Mouse (Mus musculus) MEL (cell line): ENCODE measurements around the gene Tnrc6c. TPM values are rescaled to one million over a fixed set of nuclear protein-coding genes. Genes with fewer than 3 reads are reported as not detected.

Source experiments
- DNase-seq: peaks from one replicate; pipeline ENCODE4 v3.0.0; 2011; ENCODE audit warnings: low read depth, low spot score
- H3K27ac ChIP-seq: 2 replicates; pipeline ENCODE4 v1.5.1; 2012; ENCODE audit warnings: low read depth, mild to moderate bottlenecking, control low read depth, low read length, moderate library complexity; ENCODE audit not compliant: control insufficient read depth
- H3K27me3 ChIP-seq, 2 experiments: fragments of 150-350 bp in 1 of 2; sonication (generic) in 1 of 2; 2 replicates each; pipeline ENCODE4 v1.6.1; 2012; ENCODE audit warnings: low read length in 2 of 2, mild to moderate bottlenecking in 2 of 2, improper control_type of control experiment in 1 of 2, moderate library complexity in 1 of 2; ENCODE audit not compliant: insufficient read depth in 2 of 2, control insufficient read depth in 1 of 2
- H3K36me3 ChIP-seq, 2 experiments: 2 replicates each; pipeline ENCODE4 v1.6.1; 2012 to 2014; ENCODE audit warnings: low read length in 2 of 2, improper control_type of control experiment in 1 of 2, inconsistent platforms in 1 of 2, mild to moderate bottlenecking in 1 of 2; ENCODE audit not compliant: insufficient read depth in 2 of 2, control insufficient read depth in 1 of 2
- H3K4me1 ChIP-seq, 2 experiments: fragments of 150-350 bp in 1 of 2; sonication (generic) in 1 of 2; 2 replicates each; pipeline ENCODE4 v1.6.1; 2012; ENCODE audit warnings: low read length in 2 of 2, improper control_type of control experiment in 1 of 2, mild to moderate bottlenecking in 1 of 2; ENCODE audit not compliant: insufficient read depth in 2 of 2, control insufficient read depth in 1 of 2
- H3K4me3 ChIP-seq, 2 experiments: fragments of 150-350 bp in 1 of 2; sonication (generic) in 1 of 2; 2 replicates each; pipeline ENCODE4 v1.5.1; 2012; ENCODE audit warnings: low read depth in 2 of 2, low read length in 2 of 2, mild to moderate bottlenecking in 2 of 2, moderate library complexity in 2 of 2, control low read depth in 1 of 2, improper control_type of control experiment in 1 of 2; ENCODE audit not compliant: control insufficient read depth in 1 of 2, insufficient read depth in 1 of 2
- H3K79me2 ChIP-seq: 2 replicates; pipeline ENCODE4 v1.6.1; 2012; ENCODE audit warnings: mild to moderate bottlenecking, low read length, moderate library complexity; ENCODE audit not compliant: control insufficient read depth, poor library complexity, insufficient read depth
- H3K9ac ChIP-seq: 2 replicates; pipeline ENCODE4 v1.6.1; 2012; ENCODE audit warnings: low read depth, mild to moderate bottlenecking, control low read depth, low read length, moderate library complexity; ENCODE audit not compliant: control insufficient read depth, poor library complexity, severe bottlenecking
- H3K9me3 ChIP-seq: fragments of 150-350 bp; sonication (generic); replicated peaks from 2 replicates; pipeline ENCODE4 v1.6.1; 2012; ENCODE audit warnings: mild to moderate bottlenecking, low read length, improper control_type of control experiment, moderate library complexity; ENCODE audit not compliant: insufficient read depth
- BHLHE40 ChIP-seq: IDR thresholded peaks from 2 replicates; pipeline ENCODE4 v1.6.1; 2012; ENCODE audit warnings: low read depth, mild to moderate bottlenecking, inconsistent platforms, low read length, improper control_type of control experiment, borderline replicate concordance
- CHD1 ChIP-seq: IDR thresholded peaks from 2 replicates; pipeline ENCODE4 v1.6.1; 2012; ENCODE audit warnings: low read depth, mild to moderate bottlenecking, inconsistent platforms, low read length, improper control_type of control experiment
- EP300 ChIP-seq, 2 experiments: IDR thresholded peaks; 2 replicates each; pipeline ENCODE4 v1.6.1; 2011; ENCODE audit warnings: improper control_type of control experiment in 2 of 2, low read length in 2 of 2, low read depth in 1 of 2, mild to moderate bottlenecking in 1 of 2
- ETS1 ChIP-seq: IDR thresholded peaks from 2 replicates; pipeline ENCODE4 v1.6.1; 2012; ENCODE audit warnings: low read depth, mild to moderate bottlenecking, inconsistent platforms, low read length, improper control_type of control experiment, moderate library complexity
- GATA1 ChIP-seq: IDR thresholded peaks from 2 replicates; pipeline ENCODE4 v1.6.1; 2011; ENCODE audit warnings: low read depth, low read length, improper control_type of control experiment
- KAT2A ChIP-seq: conservative IDR thresholded peaks from 2 replicates; pipeline ENCODE4 v1.6.1; 2012; ENCODE audit warnings: low read depth, low read length, improper control_type of control experiment, inconsistent platforms
- MAFK ChIP-seq: IDR thresholded peaks from 2 replicates; pipeline ENCODE4 v1.6.1; 2011; ENCODE audit warnings: low read depth, mild to moderate bottlenecking, low read length, improper control_type of control experiment, borderline replicate concordance
- MAX ChIP-seq: IDR thresholded peaks from 2 replicates; pipeline ENCODE4 v1.6.1; 2011; ENCODE audit warnings: low read length, improper control_type of control experiment
- MAZ ChIP-seq: IDR thresholded peaks from 2 replicates; pipeline ENCODE4 v1.6.1; 2012; ENCODE audit warnings: low read depth, mild to moderate bottlenecking, inconsistent platforms, low read length, improper control_type of control experiment
- MXI1 ChIP-seq: IDR thresholded peaks from 2 replicates; pipeline ENCODE4 v1.6.1; 2011; ENCODE audit warnings: mild to moderate bottlenecking, low read depth, low read length, improper control_type of control experiment
- MYB ChIP-seq: IDR thresholded peaks from 2 replicates; pipeline ENCODE4 v1.6.1; 2011; ENCODE audit warnings: mild to moderate bottlenecking, low read depth, low read length, improper control_type of control experiment
- NELFE ChIP-seq: IDR thresholded peaks from 2 replicates; pipeline ENCODE4 v1.6.1; 2011; ENCODE audit warnings: low read depth, low read length, improper control_type of control experiment
- NRF1 ChIP-seq: IDR thresholded peaks from 2 replicates; pipeline ENCODE4 v1.6.1; 2014; ENCODE audit warnings: low read depth, mild to moderate bottlenecking, inconsistent platforms, low read length, improper control_type of control experiment, moderate library complexity; ENCODE audit not compliant: poor library complexity, insufficient read depth, severe bottlenecking
- POLR2A ChIP-seq, 2 experiments: IDR thresholded peaks; 2 replicates each; pipeline ENCODE4 v1.6.1; 2011 to 2012; ENCODE audit warnings: low read length in 2 of 2, mild to moderate bottlenecking in 2 of 2, control low read depth in 1 of 2, improper control_type of control experiment in 1 of 2, low read depth in 1 of 2, moderate library complexity in 1 of 2; ENCODE audit not compliant: control insufficient read depth in 1 of 2, insufficient read depth in 1 of 2, poor library complexity in 1 of 2
- POLR2AphosphoS5 ChIP-seq: IDR thresholded peaks from 2 replicates; pipeline ENCODE4 v1.6.1; 2012; ENCODE audit warnings: low read depth, borderline replicate concordance, mild to moderate bottlenecking, inconsistent platforms, low read length, moderate library complexity, mixed read lengths
- RCOR1 ChIP-seq: IDR thresholded peaks from 2 replicates; pipeline ENCODE4 v1.6.1; 2012; ENCODE audit warnings: low read depth, mild to moderate bottlenecking, inconsistent platforms, low read length, improper control_type of control experiment
- SMC3 ChIP-seq: IDR thresholded peaks from 2 replicates; pipeline ENCODE4 v1.6.1; 2011; ENCODE audit warnings: low read depth, low read length, improper control_type of control experiment
- TAL1 ChIP-seq: IDR thresholded peaks from 2 replicates; pipeline ENCODE4 v1.6.1; 2012; ENCODE audit warnings: mild to moderate bottlenecking, inconsistent platforms, low read length, moderate library complexity, mixed read lengths
- TBP ChIP-seq: IDR thresholded peaks from 2 replicates; pipeline ENCODE4 v1.8.0; 2011; ENCODE audit warnings: low read depth, low read length, improper control_type of control experiment
- USF2 ChIP-seq, 2 experiments: IDR thresholded peaks; 2 replicates each; pipeline ENCODE4 v1.6.1; 2011 to 2012; ENCODE audit warnings: improper control_type of control experiment in 2 of 2, low read length in 2 of 2, borderline replicate concordance in 1 of 2, inconsistent platforms in 1 of 2, low read depth in 1 of 2, mild to moderate bottlenecking in 1 of 2; ENCODE audit not compliant: insufficient read depth in 1 of 2
- ZC3H11A ChIP-seq: IDR thresholded peaks from 2 replicates; pipeline ENCODE4 v1.6.1; 2012; ENCODE audit warnings: low read depth, mild to moderate bottlenecking, inconsistent platforms, low read length, improper control_type of control experiment
- ZNF384 ChIP-seq: IDR thresholded peaks from 2 replicates; pipeline ENCODE4 v1.6.1; 2012; ENCODE audit warnings: low read depth, mild to moderate bottlenecking, inconsistent platforms, low read length, improper control_type of control experiment
- polyA plus RNA-seq, 2 experiments: library from polyadenylated mRNA; stranded (reverse) in 1 of 2; unstranded in 1 of 2; fragments of >175 nt in 1 of 2; fragments of >200 nt in 1 of 2; gene quantifications; 2 replicates each; pipeline versions ENCODE4 v1.2.1 to v1.2.4; 2012; ENCODE audit warnings: low replicate concordance in 2 of 2, low read depth in 1 of 2; ENCODE audit not compliant: insufficient read length in 2 of 2, insufficient read depth in 1 of 2, missing spikeins in 1 of 2
- total RNA-seq: library from RNA; depleted of rRNA; stranded (reverse); fragments of 300-350 nt; gene quantifications from 2 replicates; pipeline ENCODE4 v1.2.3, GENCODE M21; 2012

The Tnrc6c gene
- total and polyA plus RNA-seq, 3 experiments: 16.0 to 19.1 TPM; not detected in 1

GRCm38 (mm10) chr11:117770407-117770806 is 116.3 kb downstream of the Tnrc6c start:
- H3K27ac ChIP-seq: no peak overlapping the region
- H3K9me3 ChIP-seq: no peaks in the 10 kb centered on the region
- no peaks in the 10 kb centered on the region for H3K79me2 ChIP-seq
- no peaks in the 10 kb centered on the region for H3K4me1 ChIP-seq
- H3K27me3 ChIP-seq: no peaks in the 10 kb centered on the region
- TF ChIP-seq SMC3 (no peak), NRF1 (no peak), CHD1 (no peak), POLR2AphosphoS5 (no peak), POLR2A (IDR thresholded peaks at IDR 0.05; ENCODE audit: control insufficient read depth in 1 of 2, insufficient read depth in 1 of 2, low read depth in 1 of 2, low read length in 2 of 2, poor library complexity in 1 of 2) (no peak), NELFE (no peak), ZNF384 (no peak), GATA1 (no peak), MAZ (no peak), MAX (no peak), ZC3H11A (no peak), MYB (no peak), TBP (no peak), BHLHE40 (no peak), RCOR1 (no peak), TAL1 (no peak), KAT2A (no peak), ETS1 (no peak)
- H3K36me3 ChIP-seq: no peaks in the 10 kb centered on the region; a peak in 2 of 4 replicates
- H3K4me3 ChIP-seq: no peak overlapping the region
- no peak for DNase-seq
- H3K9ac ChIP-seq: no peak overlapping the region

- H3K4me1 ChIP-seq: no peaks in the 10 kb centered on the region
- no peak overlapping the region for H3K9ac ChIP-seq
- H3K27me3 ChIP-seq: no peaks in the 10 kb centered on the region
- H3K79me2 ChIP-seq: no peaks in the 10 kb centered on the region
- no peak overlapping the region for H3K4me3 ChIP-seq
- no peak overlapping the region for H3K27ac ChIP-seq
- H3K36me3 ChIP-seq: no peaks in the 10 kb centered on the region; a peak in 2 of 4 replicates
- TF ChIP-seq MXI1: no peak
- no peak for TF ChIP-seq MAFK
- TF ChIP-seq USF2 (IDR thresholded peaks at IDR 0.05; ENCODE audit: borderline replicate concordance in 1 of 2, insufficient read depth in 1 of 2, low read depth in 1 of 2, low read length in 2 of 2): no peak
- TF ChIP-seq EP300 (IDR thresholded peaks at IDR 0.05; ENCODE audit: low read depth in 1 of 2, low read length in 2 of 2): no peak
- DNase-seq: no peak
- no peaks in the 10 kb centered on the region for H3K9me3 ChIP-seq
Measured at GRCm38 (mm10) chr11:117772352-117772751, 118.3 kb downstream of the Tnrc6c start.
